Mouse (Mus musculus): Measurements from ENCODE around the gene Tnfrsf14. TPM values are rescaled to one million over a fixed set of nuclear protein-coding genes. Genes with fewer than 3 reads are reported as not detected.

Gene Tnfrsf14
- total RNA-seq, 1 experiment = 0.85 TPM

DNA sequence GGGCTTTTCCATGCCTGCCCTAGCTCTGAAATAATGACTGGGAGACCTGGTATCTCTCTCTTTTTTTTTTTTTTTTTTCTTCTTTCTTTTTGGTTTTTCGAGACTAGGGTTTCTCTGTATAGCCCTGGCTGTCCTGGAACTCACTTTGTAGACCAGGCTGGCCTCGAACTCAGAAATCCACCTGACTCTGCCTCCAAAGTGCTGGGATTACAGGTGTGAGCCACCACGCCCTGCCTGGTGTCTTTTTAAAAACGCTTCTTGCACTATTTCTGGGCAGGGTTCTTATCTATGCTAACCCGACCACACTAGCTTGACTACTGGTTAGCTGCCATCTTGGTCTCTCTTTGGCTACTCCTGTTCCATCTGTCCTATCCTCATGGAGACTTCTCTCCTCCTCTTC is 19.9 kb downstream of the Tnfrsf14 start:
- no peak overlapping the region for H3K9ac ChIP-seq (ENCODE audit: insufficient read depth, low read depth, low read length, poor library complexity, severe bottlenecking)
- DNase-seq (ENCODE audit: low read depth, low spot score) = no peak
- no peak overlapping the region for H3K27ac ChIP-seq (ENCODE audit: insufficient read depth, low read depth, low read length, poor library complexity, severe bottlenecking)
- no peak for TF ChIP-seq ZC3H11A (IDR thresholded peaks at IDR 0.05; ENCODE audit: borderline replicate concordance, low read depth, low read length)
- no peak for TF ChIP-seq HCFC1 (IDR thresholded peaks at IDR 0.05; ENCODE audit: borderline replicate concordance, insufficient read depth, low read length)
- TF ChIP-seq CHD2 (IDR thresholded peaks at IDR 0.05; ENCODE audit: low read depth, low read length) = no peak
- no peak for TF ChIP-seq ZNF384 (IDR thresholded peaks at IDR 0.05; ENCODE audit: low read depth, low read length)
- TF ChIP-seq MAFK (IDR thresholded peaks at IDR 0.05; ENCODE audit: insufficient read depth, low read depth, low read length) = no peak
- H3K36me3 ChIP-seq (ENCODE audit: control insufficient read depth, insufficient read depth, low read length, poor library complexity, severe bottlenecking) = no peaks in the 10 kb centered on the region
- no peaks in the 10 kb centered on the region for H3K9me3 ChIP-seq (ENCODE audit: control insufficient read depth, insufficient read depth, low read depth, low read length)
- in situ Hi-C loops (cut with MboI; ENCODE audit: low sequenced_read_pairs in 2 of 2, unreplicated experiment in 2 of 2) = no loop called here
- H3K4me1 ChIP-seq (ENCODE audit: control insufficient read depth in 2 of 2, insufficient read depth in 2 of 2, low read length in 2 of 2, poor library complexity in 1 of 2) = peaks cover 5 to 7% of the 10 kb centered on the region in 2 experiments; a peak in 2 of 4 replicates
- no peak overlapping the region for H3K4me3 ChIP-seq (ENCODE audit: insufficient read depth in 1 of 2, low read depth in 1 of 2, low read length in 2 of 2, poor library complexity in 1 of 2, severe bottlenecking in 1 of 2)

- H3K4me3 ChIP-seq (ENCODE audit: insufficient read depth in 1 of 2, low read depth in 1 of 2, low read length in 2 of 2, poor library complexity in 1 of 2, severe bottlenecking in 1 of 2) = 0 out of 4 replicates have a peak overlapping the region, but pooled peaks of 1 of the 2 experiments have one; percentile 25
- no peaks in the 10 kb centered on the region for H3K9me3 ChIP-seq (ENCODE audit: control insufficient read depth, insufficient read depth, low read depth, low read length)
- peak; percentile 65 for DNase-seq (ENCODE audit: low read depth, low spot score)
- peak overlapping the region; percentile 16; the same call in 1 of the 2 replicates for H3K9ac ChIP-seq (ENCODE audit: insufficient read depth, low read depth, low read length, poor library complexity, severe bottlenecking)
- H3K27ac ChIP-seq (ENCODE audit: insufficient read depth, low read depth, low read length, poor library complexity, severe bottlenecking) = no peak overlapping the region
- TF ChIP-seq CHD2 (IDR thresholded peaks at IDR 0.05; ENCODE audit: low read depth, low read length) (no peak), HCFC1 (IDR thresholded peaks at IDR 0.05; ENCODE audit: borderline replicate concordance, insufficient read depth, low read length) (no peak; the same call in 1 of the 2 replicates), ZC3H11A (IDR thresholded peaks at IDR 0.05; ENCODE audit: borderline replicate concordance, low read depth, low read length) (no peak), MAFK (IDR thresholded peaks at IDR 0.05; ENCODE audit: insufficient read depth, low read depth, low read length) (no peak), ZNF384 (IDR thresholded peaks at IDR 0.05; ENCODE audit: low read depth, low read length) (no peak)
- H3K4me1 ChIP-seq (ENCODE audit: control insufficient read depth in 2 of 2, insufficient read depth in 2 of 2, low read length in 2 of 2, poor library complexity in 1 of 2) = peaks cover 5 to 7% of the 10 kb centered on the region in 2 experiments; a peak in 2 of 4 replicates
- H3K36me3 ChIP-seq (ENCODE audit: control insufficient read depth, insufficient read depth, low read length, poor library complexity, severe bottlenecking) = no peaks in the 10 kb centered on the region
- in situ Hi-C loops (cut with MboI; ENCODE audit: low sequenced_read_pairs in 2 of 2, unreplicated experiment in 2 of 2) = no loop called here
These were observed 20.5 kb downstream of the Tnfrsf14 start for GRCm38 (mm10) chr4:154907833-154908232.

DNA sequence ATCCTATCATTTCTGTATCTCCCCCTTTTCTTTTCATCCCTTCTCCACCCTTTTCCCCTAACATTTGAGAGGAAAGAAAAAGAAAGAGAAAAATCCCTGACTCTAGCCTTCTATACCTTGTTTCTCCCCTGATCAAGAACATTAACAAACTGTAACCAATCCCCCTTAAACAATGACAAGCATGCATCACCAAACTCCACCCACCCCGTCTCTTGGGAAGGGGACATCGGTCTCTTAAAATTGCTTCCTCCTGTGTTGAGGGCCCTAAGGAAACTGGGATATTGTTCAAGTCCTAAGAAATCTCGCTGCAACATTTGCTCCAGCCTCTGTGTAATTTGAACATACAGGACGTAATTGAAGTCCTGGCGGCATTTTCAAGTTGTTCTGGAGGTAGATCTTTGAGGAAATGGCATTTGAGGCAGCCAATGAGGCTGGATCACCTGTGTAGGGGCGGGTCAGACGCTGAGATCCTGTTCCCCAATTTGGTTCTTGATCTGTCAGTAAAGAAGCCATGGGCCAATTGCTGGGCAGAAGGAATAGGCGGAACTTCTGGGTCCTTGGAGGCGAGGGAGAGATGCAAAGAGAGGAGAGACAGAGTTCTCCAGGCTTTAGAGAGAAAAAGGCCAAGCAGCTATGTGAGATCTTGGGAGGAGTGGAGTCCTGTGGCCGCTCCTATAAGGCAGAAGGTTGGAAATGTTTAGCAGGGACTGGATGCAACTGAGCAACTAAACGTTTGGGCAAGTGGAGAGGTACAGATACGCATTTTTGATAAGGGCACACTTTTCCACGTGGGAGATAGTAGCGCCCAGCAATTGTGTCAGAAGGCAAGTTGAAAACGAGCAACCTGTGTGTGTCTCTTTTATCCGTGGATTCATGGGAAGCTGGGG is 23.9 kb downstream of the Tnfrsf14 start:
- Histone ChIP-seq H3K9ac (ENCODE audit: insufficient read depth, low read depth, low read length, poor library complexity, severe bottlenecking) (peak overlapping the region; percentile 82), H3K27ac (ENCODE audit: insufficient read depth, low read depth, low read length, poor library complexity, severe bottlenecking) (no peak overlapping the region), H3K9me3 (ENCODE audit: control insufficient read depth, insufficient read depth, low read depth, low read length) (no peaks in the 10 kb centered on the region), H3K4me1 (ENCODE audit: control insufficient read depth in 2 of 2, insufficient read depth in 2 of 2, low read length in 2 of 2, poor library complexity in 1 of 2) (peaks cover 5 to 7% of the 10 kb centered on the region in 2 experiments; a peak in 2 of 4 replicates), H3K36me3 (ENCODE audit: control insufficient read depth, insufficient read depth, low read length, poor library complexity, severe bottlenecking) (no peaks in the 10 kb centered on the region), H3K4me3 (ENCODE audit: insufficient read depth in 1 of 2, low read depth in 1 of 2, low read length in 2 of 2, poor library complexity in 1 of 2, severe bottlenecking in 1 of 2) (peak overlapping the region; percentile 66 to 93)
- peak; percentile 88 for DNase-seq (ENCODE audit: low read depth, low spot score)
- in situ Hi-C loops (cut with MboI; ENCODE audit: low sequenced_read_pairs in 2 of 2, unreplicated experiment in 2 of 2) = no loop called here
- TF ChIP-seq ZNF384 (IDR thresholded peaks at IDR 0.05; ENCODE audit: low read depth, low read length) (no peak), HCFC1 (IDR thresholded peaks at IDR 0.05; ENCODE audit: borderline replicate concordance, insufficient read depth, low read length) (no peak), ZC3H11A (IDR thresholded peaks at IDR 0.05; ENCODE audit: borderline replicate concordance, low read depth, low read length) (no peak; the same call in 1 of the 2 replicates), CHD2 (IDR thresholded peaks at IDR 0.05; ENCODE audit: low read depth, low read length) (peak; percentile 91)

DNA sequence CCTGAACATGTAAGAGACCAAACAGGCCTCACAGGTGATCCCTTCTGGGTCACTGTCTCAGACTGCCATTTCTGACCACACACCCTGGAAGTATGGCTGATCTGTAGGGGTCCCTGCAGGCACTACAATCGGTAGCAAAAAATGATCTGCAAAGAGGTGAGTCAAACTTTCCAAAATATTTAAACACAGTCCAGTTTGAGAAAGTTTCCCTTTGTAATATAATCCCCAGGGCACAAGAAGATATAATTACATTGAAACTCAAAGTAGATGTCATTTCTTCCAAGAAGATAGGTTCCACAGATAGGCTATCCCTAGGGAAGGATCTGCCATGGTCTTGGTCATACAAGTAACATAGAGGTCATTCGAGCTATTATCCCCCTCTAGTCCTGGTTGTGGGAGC is 26.0 kb downstream of the Tnfrsf14 start:
- H3K9me3 ChIP-seq (ENCODE audit: control insufficient read depth, insufficient read depth, low read depth, low read length) = no peaks in the 10 kb centered on the region
- peaks cover 3 to 8% of the 10 kb centered on the region in 2 experiments; a peak in 2 of 4 replicates for H3K4me1 ChIP-seq (ENCODE audit: control insufficient read depth in 2 of 2, insufficient read depth in 2 of 2, low read length in 2 of 2, poor library complexity in 1 of 2)
- H3K4me3 ChIP-seq (ENCODE audit: insufficient read depth in 1 of 2, low read depth in 1 of 2, low read length in 2 of 2, poor library complexity in 1 of 2, severe bottlenecking in 1 of 2) = no peak overlapping the region
- H3K9ac ChIP-seq (ENCODE audit: insufficient read depth, low read depth, low read length, poor library complexity, severe bottlenecking) = no peak overlapping the region
- no peak for DNase-seq (ENCODE audit: low read depth, low spot score)
- no peak overlapping the region for H3K27ac ChIP-seq (ENCODE audit: insufficient read depth, low read depth, low read length, poor library complexity, severe bottlenecking)
- in situ Hi-C loops (cut with MboI; ENCODE audit: low sequenced_read_pairs in 2 of 2, unreplicated experiment in 2 of 2) = no loop called here
- H3K36me3 ChIP-seq (ENCODE audit: control insufficient read depth, insufficient read depth, low read length, poor library complexity, severe bottlenecking) = no peaks in the 10 kb centered on the region
- no peak for TF ChIP-seq HCFC1 (IDR thresholded peaks at IDR 0.05; ENCODE audit: borderline replicate concordance, insufficient read depth, low read length)
- TF ChIP-seq ZC3H11A (IDR thresholded peaks at IDR 0.05; ENCODE audit: borderline replicate concordance, low read depth, low read length) = no peak
- no peak for TF ChIP-seq CHD2 (IDR thresholded peaks at IDR 0.05; ENCODE audit: low read depth, low read length)
- TF ChIP-seq ZNF384 (IDR thresholded peaks at IDR 0.05; ENCODE audit: low read depth, low read length) = no peak
- TF ChIP-seq MAFK (IDR thresholded peaks at IDR 0.05; ENCODE audit: insufficient read depth, low read depth, low read length) = no peak

Data from ES-E14 (cell line).